Mouse (Mus musculus) liver, embryonic 15.5 days (tissue): ENCODE results near the gene Tmem132d. TPM values are rescaled to one million over a fixed set of nuclear protein-coding genes. Genes with fewer than 3 reads are reported as not detected.

ENCODE experiments used
- ATAC-seq: fragments of 200-750 bp; cut with Nextera tagmentation; 2 replicates; pipeline ENCODE4 v1.8.0; 2017; ENCODE audit warnings: moderate number of reproducible peaks, mild to moderate bottlenecking, moderate library complexity; ENCODE audit not compliant: insufficient read depth
- H3K27ac ChIP-seq: fragments of 300-500 bp; sonication (generic); replicated peaks from 2 replicates; pipeline ENCODE4 v1.5.1; 2015; ENCODE audit warnings: mild to moderate bottlenecking, inconsistent platforms
- H3K27me3 ChIP-seq: fragments of 300-500 bp; sonication (generic); 2 replicates; pipeline ENCODE4 v1.6.1; 2015; ENCODE audit warnings: mild to moderate bottlenecking, inconsistent platforms
- H3K36me3 ChIP-seq: fragments of 300-500 bp; sonication (generic); replicated peaks from 2 replicates; pipeline ENCODE4 v1.6.1; 2015; ENCODE audit warnings: moderate library complexity, mild to moderate bottlenecking, inconsistent platforms
- H3K4me1 ChIP-seq: fragments of 300-500 bp; sonication (generic); replicated peaks from 2 replicates; pipeline ENCODE4 v1.6.1; 2015; ENCODE audit warnings: inconsistent platforms
- H3K4me2 ChIP-seq: fragments of 300-500 bp; sonication (generic); 2 replicates; pipeline ENCODE4 v1.6.1; 2015; ENCODE audit warnings: moderate library complexity, mild to moderate bottlenecking, inconsistent platforms
- H3K4me3 ChIP-seq: fragments of 300-500 bp; sonication (generic); replicated peaks from 2 replicates; pipeline ENCODE4 v1.5.1; 2015; ENCODE audit warnings: mild to moderate bottlenecking, inconsistent platforms
- H3K9ac ChIP-seq: fragments of 300-500 bp; sonication (generic); 2 replicates; pipeline ENCODE4 v1.6.1; 2015; ENCODE audit warnings: moderate library complexity, mild to moderate bottlenecking, inconsistent platforms
- H3K9me3 ChIP-seq: fragments of 300-500 bp; sonication (generic); replicated peaks from 2 replicates; pipeline ENCODE4 v1.6.1; 2016; ENCODE audit warnings: inconsistent platforms
- WGBS: fragments of 180-500 bp; shearing (Covaris S2); methylation state at CpG from one replicate; pipeline ENCODE4 v1.1.7; 2015; ENCODE audit warnings: mixed read lengths; ENCODE audit not compliant: insufficient replicate concordance; 5-methylcytosine and 5-hydroxymethylcytosine counted together
- polyA plus RNA-seq: library from polyadenylated mRNA; unstranded; fragments of >200 nt; fragmentation: Nextera tagmentation; extraction: Ambion mirVana; gene quantifications from 2 replicates; pipeline ENCODE4 v1.2.1, GENCODE M21; 2015

Tmem132d gene
- polyA plus RNA-seq, 1 experiment from 2014 or later = not detected

GRCm38 (mm10) chr5:128407546-128407945, 25.3 kb downstream of the Tmem132d start:
- no peak for ATAC-seq
- 70% methylated on average over 9 of the region's 9 CpGs for WGBS

GRCm38 (mm10) chr5:128405071-128405470, 27.8 kb downstream of the Tmem132d start:
- Histone ChIP-seq H3K4me1 (no peaks in the 10 kb centered on the region), H3K27ac (no peak overlapping the region), H3K4me3 (no peak overlapping the region), H3K9ac (no peak overlapping the region), H3K27me3 (no peaks in the 10 kb centered on the region), H3K36me3 (no peaks in the 10 kb centered on the region), H3K9me3 (0 out of 2 replicates have a peak, but pooled peaks cover 12% of the 10 kb centered on the region), H3K4me2 (no peak overlapping the region)
- ATAC-seq = no peak
- WGBS = 73% methylated on average over 8 of the region's 8 CpGs

More at GRCm38 (mm10) chr5:128407546-128407945, 25.3 kb downstream of the Tmem132d start:
- Histone ChIP-seq H3K4me2 (no peak overlapping the region), H3K27me3 (no peaks in the 10 kb centered on the region), H3K27ac (no peak overlapping the region), H3K9me3 (0 out of 2 replicates have a peak, but pooled peaks cover 12% of the 10 kb centered on the region), H3K36me3 (no peaks in the 10 kb centered on the region), H3K4me1 (no peaks in the 10 kb centered on the region), H3K9ac (no peak overlapping the region), H3K4me3 (no peak overlapping the region)

DNA sequence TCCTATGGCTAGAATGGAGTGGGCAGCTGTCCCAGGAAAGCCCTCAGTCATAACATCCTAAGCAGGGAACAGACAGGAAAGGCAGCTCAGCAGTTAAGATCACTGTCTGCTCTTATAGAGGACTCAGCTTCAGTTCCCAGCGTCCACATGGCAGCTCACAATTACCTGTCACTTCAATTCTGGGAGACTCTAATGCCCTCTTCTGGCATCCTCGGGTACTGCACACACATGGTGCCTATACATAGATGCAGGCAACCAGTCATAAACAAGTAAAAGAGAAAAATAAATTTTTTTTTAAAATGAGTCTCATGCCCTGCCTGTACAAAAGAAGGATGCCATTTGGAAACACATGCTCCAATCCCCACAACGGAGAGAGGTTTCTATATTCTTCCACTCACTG, 28.7 kb downstream of the Tmem132d start:
- Histone ChIP-seq H3K4me1 (no peaks in the 10 kb centered on the region), H3K9ac (no peak overlapping the region)
- 64% methylated on average over 3 of the region's 3 CpGs for WGBS

GRCm38 (mm10) chr5:128392372-128392771, 40.5 kb downstream of the Tmem132d start:
- Histone ChIP-seq H3K4me1 (no peaks in the 10 kb centered on the region), H3K27me3 (no peaks in the 10 kb centered on the region), H3K9me3 (0 out of 2 replicates have a peak, but pooled peaks cover 3% of the 10 kb centered on the region), H3K4me2 (no peak overlapping the region), H3K4me3 (no peak overlapping the region), H3K36me3 (no peaks in the 10 kb centered on the region), H3K9ac (no peak overlapping the region), H3K27ac (no peak overlapping the region)
- no peak for ATAC-seq
- 63% methylated on average over 3 of the region's 3 CpGs for WGBS

More for the DNA sequence above, 28.7 kb downstream of the Tmem132d start:
- no peak for ATAC-seq
- no peak overlapping the region for H3K27ac ChIP-seq
- H3K36me3 ChIP-seq = no peaks in the 10 kb centered on the region
- H3K9me3 ChIP-seq = peaks cover 12% of the 10 kb centered on the region; the same call in 1 of the 2 replicates
- H3K27me3 ChIP-seq = no peaks in the 10 kb centered on the region
- H3K4me2 ChIP-seq = no peak overlapping the region
- no peak overlapping the region for H3K4me3 ChIP-seq

DNA sequence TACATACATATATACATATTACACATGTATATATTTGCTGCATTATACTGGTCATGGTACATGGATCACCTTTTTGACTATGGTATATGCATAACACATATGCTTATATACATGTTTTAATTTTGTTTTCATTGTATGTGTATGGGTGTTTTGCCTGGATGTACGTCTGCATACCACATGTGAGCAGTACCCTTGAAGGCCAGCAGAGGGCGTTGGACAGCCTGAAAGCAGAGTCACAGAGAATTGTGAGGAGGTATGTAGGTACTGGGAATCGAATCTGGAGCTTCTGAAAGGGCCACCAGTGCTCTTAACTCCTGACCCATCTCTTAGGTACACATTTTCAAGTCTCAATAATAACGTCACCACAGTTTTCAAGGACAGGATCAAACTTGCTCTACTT, 43.2 kb downstream of the Tmem132d start:
- ATAC-seq = no peak
- Histone ChIP-seq H3K27ac (no peak overlapping the region), H3K27me3 (no peaks in the 10 kb centered on the region), H3K36me3 (no peaks in the 10 kb centered on the region), H3K4me1 (no peaks in the 10 kb centered on the region), H3K4me3 (no peak overlapping the region), H3K4me2 (no peak overlapping the region), H3K9me3 (0 out of 2 replicates have a peak, but pooled peaks cover 3% of the 10 kb centered on the region), H3K9ac (no peak overlapping the region)
- WGBS = 39% methylated on average over 4 of the region's 4 CpGs

- H3K9ac ChIP-seq = no peak overlapping the region
- H3K27me3 ChIP-seq = no peaks in the 10 kb centered on the region
- no peak overlapping the region for H3K27ac ChIP-seq
- no peak overlapping the region for H3K4me2 ChIP-seq
- no peaks in the 10 kb centered on the region for H3K4me1 ChIP-seq
- no peak overlapping the region for H3K4me3 ChIP-seq
- 0 out of 2 replicates have a peak, but pooled peaks cover 3% of the 10 kb centered on the region for H3K9me3 ChIP-seq
- 54% methylated on average over 7 of the region's 7 CpGs for WGBS
- no peaks in the 10 kb centered on the region for H3K36me3 ChIP-seq
- no peak for ATAC-seq
Observed at GRCm38 (mm10) chr5:128388358-128389141, 44.3 kb downstream of the Tmem132d start.

- H3K36me3 ChIP-seq = no peaks in the 10 kb centered on the region
- 66% methylated on average over 3 of the region's 3 CpGs for WGBS
- no peak overlapping the region for H3K9ac ChIP-seq
- ATAC-seq = no peak
- H3K4me3 ChIP-seq = no peak overlapping the region
- no peak overlapping the region for H3K4me2 ChIP-seq
- H3K4me1 ChIP-seq = no peaks in the 10 kb centered on the region
- H3K27ac ChIP-seq = no peak overlapping the region
- no peaks in the 10 kb centered on the region for H3K27me3 ChIP-seq
- H3K9me3 ChIP-seq = no peaks in the 10 kb centered on the region
Observed at GRCm38 (mm10) chr5:128369814-128370213, 63.1 kb downstream of the Tmem132d start.

- no peaks in the 10 kb centered on the region for H3K4me1 ChIP-seq
- no peak overlapping the region for H3K9ac ChIP-seq
- 76% methylated on average over 7 of the region's 7 CpGs for WGBS
- H3K4me2 ChIP-seq = no peak overlapping the region
- H3K4me3 ChIP-seq = no peak overlapping the region
- H3K27me3 ChIP-seq = no peaks in the 10 kb centered on the region
- H3K27ac ChIP-seq = no peak overlapping the region
- ATAC-seq = no peak
- H3K36me3 ChIP-seq = no peaks in the 10 kb centered on the region
- H3K9me3 ChIP-seq = no peaks in the 10 kb centered on the region
Observed at GRCm38 (mm10) chr5:128369111-128369510, 63.8 kb downstream of the Tmem132d start.

DNA sequence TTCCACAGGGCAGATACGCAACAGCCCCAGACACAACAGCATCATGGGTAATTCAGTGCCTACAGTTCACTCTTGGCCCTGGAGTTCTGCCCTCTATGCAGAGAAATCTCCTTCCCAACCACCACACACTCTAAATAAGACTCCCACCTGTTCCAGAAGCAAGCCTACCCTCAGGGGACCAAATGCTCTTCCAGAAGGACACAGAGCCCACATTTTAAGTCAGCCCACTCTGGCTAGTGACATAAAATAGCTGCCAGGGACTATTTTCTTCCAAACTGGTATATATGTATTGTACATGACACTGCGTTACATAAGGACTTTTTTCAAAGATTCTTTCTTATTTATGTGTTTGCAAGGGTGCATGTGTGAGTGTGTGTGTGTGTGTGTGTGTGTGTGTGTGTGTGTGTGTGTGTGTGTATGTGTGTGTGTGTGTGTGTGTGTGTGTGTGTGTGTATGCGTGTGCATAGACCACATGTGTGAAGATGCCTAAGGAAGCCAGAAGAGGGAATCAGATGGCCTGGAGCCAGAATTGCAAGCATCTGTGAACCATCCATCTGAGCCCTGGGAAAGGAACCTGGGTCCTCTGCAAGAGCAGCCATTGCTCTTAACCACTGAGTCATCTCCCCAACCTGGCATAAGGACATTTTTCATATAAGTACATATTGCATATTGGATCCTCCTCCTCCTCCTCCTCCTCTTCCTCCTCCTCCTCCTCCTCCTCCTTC, 67.5 kb downstream of the Tmem132d start:
- no peak for ATAC-seq
- H3K36me3 ChIP-seq = no peaks in the 10 kb centered on the region
- no peak overlapping the region for H3K4me2 ChIP-seq
- no peak overlapping the region for H3K9ac ChIP-seq
- H3K27me3 ChIP-seq = no peaks in the 10 kb centered on the region
- H3K27ac ChIP-seq = no peak overlapping the region
- no peak overlapping the region for H3K4me3 ChIP-seq
- 74% methylated on average over 3 of the region's 3 CpGs for whole genome bisulfite sequencing
- H3K9me3 ChIP-seq = no peaks in the 10 kb centered on the region
- no peaks in the 10 kb centered on the region for H3K4me1 ChIP-seq

GRCm38 (mm10) chr5:128360946-128361675, 71.8 kb downstream of the Tmem132d start:
- WGBS = 55% methylated on average over 23 of the region's 23 CpGs
- no peaks in the 10 kb centered on the region for H3K4me1 ChIP-seq
- H3K36me3 ChIP-seq = no peaks in the 10 kb centered on the region
- no peak for ATAC-seq
- no peaks in the 10 kb centered on the region for H3K9me3 ChIP-seq
- H3K27me3 ChIP-seq = no peaks in the 10 kb centered on the region
- no peak overlapping the region for H3K27ac ChIP-seq
- no peak overlapping the region for H3K9ac ChIP-seq
- no peak overlapping the region for H3K4me2 ChIP-seq
- no peak overlapping the region for H3K4me3 ChIP-seq

DNA sequence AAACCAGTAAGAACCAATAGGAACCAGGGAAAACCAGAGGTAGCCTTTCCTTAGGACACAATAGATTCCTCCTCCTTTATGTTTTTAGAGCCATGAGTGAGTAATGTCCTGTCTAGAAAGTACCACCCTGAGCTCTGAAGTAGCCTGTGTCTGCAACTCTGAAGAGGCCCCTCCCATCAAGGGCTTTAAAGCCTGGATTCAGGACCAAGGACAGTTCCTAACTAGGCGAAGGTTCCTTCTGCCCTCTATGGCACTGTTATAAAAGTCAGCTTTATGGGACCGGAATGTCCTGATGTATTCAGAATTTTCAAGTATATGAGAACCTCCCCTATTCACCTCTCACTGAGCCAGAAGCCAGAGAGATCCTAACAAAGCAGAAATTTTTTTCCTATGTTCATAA, 84.0 kb downstream of the Tmem132d start:
- no peak overlapping the region for H3K9ac ChIP-seq
- H3K27me3 ChIP-seq = no peaks in the 10 kb centered on the region
- H3K4me2 ChIP-seq = no peak overlapping the region
- no peak for ATAC-seq
- H3K4me1 ChIP-seq = no peaks in the 10 kb centered on the region
- no peak overlapping the region for H3K27ac ChIP-seq
- 34% methylated on average over 2 of the region's 2 CpGs for WGBS
- H3K36me3 ChIP-seq = no peaks in the 10 kb centered on the region
- no peaks in the 10 kb centered on the region; the same call in 1 of the 2 replicates for H3K9me3 ChIP-seq
- no peak overlapping the region for H3K4me3 ChIP-seq
